Comparison of ENCODE assay signal across 8 mouse cellular contexts in the genomic region with DNA sequence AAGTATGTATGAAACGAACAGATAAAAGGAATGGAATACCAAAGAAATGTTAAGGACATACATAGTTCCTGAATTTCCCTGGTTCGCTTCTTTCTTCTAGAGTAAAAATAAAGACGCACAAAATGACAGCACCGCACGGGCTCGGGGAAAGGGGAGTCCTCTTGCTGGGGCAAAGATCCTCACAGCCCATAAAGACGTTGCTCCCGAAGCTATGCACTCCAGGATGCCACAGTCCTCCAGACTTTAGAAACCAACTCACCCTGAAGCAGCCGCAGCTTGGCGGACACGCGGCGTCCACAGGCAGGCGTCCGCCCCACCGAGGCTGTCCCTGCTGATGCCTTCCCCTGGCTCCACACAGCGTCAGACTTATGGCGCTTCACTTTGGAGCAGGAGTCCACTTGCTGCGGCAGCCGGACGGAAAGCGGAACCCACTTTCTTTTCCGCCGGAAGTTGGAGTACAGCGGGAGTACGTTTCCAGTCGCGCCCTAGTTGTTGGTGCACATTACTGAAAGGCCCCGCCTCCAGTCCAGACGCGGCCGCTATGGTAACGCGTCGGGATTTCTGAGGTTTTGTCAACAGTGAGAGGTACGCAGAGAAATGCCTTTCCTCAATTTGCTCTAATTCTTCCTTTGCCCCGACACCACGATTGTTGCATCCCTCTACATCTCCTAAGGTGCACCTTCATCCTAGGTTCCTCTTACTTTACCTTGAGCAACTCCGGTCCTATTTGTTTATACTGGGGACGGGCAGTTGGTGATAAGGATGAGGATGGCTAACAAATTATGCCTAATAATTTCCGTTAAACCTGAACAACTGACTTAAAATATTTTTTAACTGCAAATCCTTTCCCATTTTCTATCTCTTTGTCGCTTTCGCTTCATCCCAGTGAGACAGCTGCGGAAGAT. TPM values are rescaled to one million over a fixed set of nuclear protein-coding genes. Genes with fewer than 3 reads are reported as not detected.
DNase-seq lines count a peak whose midpoint lies in the region; ATAC-seq and TF ChIP-seq lines count a peak whose summit lies in the region.

TSS of gene Dnajc24 (minus strand) at position 715 of the 905 bp plus-strand sequence.

- peak; percentile 26 for TF ChIP-seq POLR2A in kidney, adult 2 months (IDR thresholded peaks at IDR 0.05; ENCODE audit: low read depth, low read length)
- TF ChIP-seq POLR2A in spleen, adult 2 months (IDR thresholded peaks at IDR 0.05; ENCODE audit: low read depth, low read length): peak; percentile 39

- peak within 1 kb of the TSS; percentile 68 for H3K4me2 ChIP-seq in embryonic facial prominence, embryonic 13.5 days
- H3K4me2 ChIP-seq in limb, embryonic 12.5 days: peak within 1 kb of the TSS; percentile 65
- peak within 1 kb of the TSS; percentile 64 for H3K4me2 ChIP-seq in midbrain, embryonic 15.5 days

- peaks cover 4% of the 10 kb centered on the region; the same call in 1 of the 2 replicates for H3K36me3 ChIP-seq in embryonic facial prominence, embryonic 13.5 days
- H3K36me3 ChIP-seq in kidney, adult 2 months (ENCODE audit: control insufficient read depth, insufficient read depth, low read length): no peaks in the 10 kb centered on the region
- H3K36me3 ChIP-seq in limb, embryonic 12.5 days: 0 out of 2 replicates have a peak, but pooled peaks cover 3% of the 10 kb centered on the region
- no peaks in the 10 kb centered on the region for H3K36me3 ChIP-seq in midbrain, embryonic 15.5 days (replicated peaks)
- no peaks in the 10 kb centered on the region for H3K36me3 ChIP-seq in spleen, adult 2 months (ENCODE audit: control insufficient read depth, insufficient read depth, low read length)

- TF ChIP-seq CTCF in kidney, adult 2 months (conservative IDR thresholded peaks at IDR 0.05; ENCODE audit: insufficient read depth, insufficient read length, low read depth, low read length): no peak
- no peak for TF ChIP-seq CTCF in spleen, adult 2 months (IDR thresholded peaks at IDR 0.05; ENCODE audit: extremely low read depth, insufficient read depth, insufficient read length, insufficient replicate concordance)

- no peaks in the 10 kb centered on the region for H3K27me3 ChIP-seq in embryonic facial prominence, embryonic 13.5 days
- no peaks in the 10 kb centered on the region for H3K27me3 ChIP-seq in kidney, adult 2 months (replicated peaks; ENCODE audit: control insufficient read depth, insufficient read depth, low read length)
- H3K27me3 ChIP-seq in limb, embryonic 12.5 days: no peaks in the 10 kb centered on the region
- H3K27me3 ChIP-seq in midbrain, embryonic 15.5 days (replicated peaks): 0 out of 2 replicates have a peak, but pooled peaks cover 3% of the 10 kb centered on the region
- H3K27me3 ChIP-seq in spleen, adult 2 months (ENCODE audit: control insufficient read depth, insufficient read depth, low read length): no peaks in the 10 kb centered on the region

- H3K27ac ChIP-seq in embryonic facial prominence, embryonic 13.5 days: peak within 1 kb of the TSS; percentile 84
- no peak within 1 kb of the TSS for H3K27ac ChIP-seq in kidney, adult 2 months (ENCODE audit: insufficient read depth, low read depth, low read length)
- peak within 1 kb of the TSS; percentile 78 for H3K27ac ChIP-seq in limb, embryonic 12.5 days
- H3K27ac ChIP-seq in midbrain, embryonic 15.5 days: peak within 1 kb of the TSS; percentile 84
- H3K27ac ChIP-seq in spleen, adult 2 months (ENCODE audit: insufficient read depth, low read length): no peak within 1 kb of the TSS

- peaks cover 4% of the 10 kb centered on the region; the same call in 1 of the 2 replicates for H3K4me1 ChIP-seq in embryonic facial prominence, embryonic 13.5 days
- no peaks in the 10 kb centered on the region for H3K4me1 ChIP-seq in kidney, adult 2 months (ENCODE audit: control insufficient read depth, insufficient read depth, low read length)
- H3K4me1 ChIP-seq in limb, embryonic 12.5 days (replicated peaks): no peaks in the 10 kb centered on the region
- peaks cover 11% of the 10 kb centered on the region for H3K4me1 ChIP-seq in midbrain, embryonic 15.5 days
- H3K4me1 ChIP-seq in spleen, adult 2 months (ENCODE audit: control insufficient read depth, insufficient read depth, insufficient read length): no peaks in the 10 kb centered on the region; the same call in 1 of the 2 replicates

- DNase-seq in 3134 (ENCODE audit: extremely low read depth, insufficient read length, low spot score): peak; percentile 90
- DNase-seq in adrenal gland, postnatal 36 days: peak; percentile 89 to 91
- peak; percentile 91 to 92 for DNase-seq in heart, adult 18-20 months
- peak; percentile 94 for DNase-seq in kidney, adult 2 months
- peak; percentile 69 to 77 for DNase-seq in spleen, adult 2 months (ENCODE audit: low read depth in 1 of 2, low spot score in 2 of 2)

- no peaks in the 10 kb centered on the region for H3K9me3 ChIP-seq in embryonic facial prominence, embryonic 13.5 days
- H3K9me3 ChIP-seq in limb, embryonic 12.5 days: no peaks in the 10 kb centered on the region
- no peaks in the 10 kb centered on the region for H3K9me3 ChIP-seq in midbrain, embryonic 15.5 days

- ATAC-seq in embryonic facial prominence, embryonic 13.5 days (ENCODE audit: insufficient number of reproducible peaks, insufficient read depth, low FRiP score, low TSS enrichment, low read depth): peak; percentile 95
- peak; percentile 96 for ATAC-seq in limb, embryonic 12.5 days (ENCODE audit: insufficient number of reproducible peaks, insufficient read depth, low FRiP score, low TSS enrichment, low read depth)
- peak; percentile 98 for ATAC-seq in midbrain, embryonic 15.5 days (replicated peaks)

- H3K9ac ChIP-seq in embryonic facial prominence, embryonic 13.5 days: peak within 1 kb of the TSS; percentile 91
- H3K9ac ChIP-seq in limb, embryonic 12.5 days (replicated peaks): peak within 1 kb of the TSS; percentile 81
- peak within 1 kb of the TSS; percentile 95 for H3K9ac ChIP-seq in midbrain, embryonic 15.5 days

- WGBS in embryonic facial prominence, embryonic 13.5 days: 2% methylated on average over 44 of the region's 44 CpGs
- WGBS in kidney, adult 2 months: 1% methylated on average over 44 of the region's 44 CpGs
- WGBS in limb, embryonic 12.5 days: 2% methylated on average over 44 of the region's 44 CpGs
- WGBS in midbrain, embryonic 15.5 days: 1% methylated on average over 44 of the region's 44 CpGs
- 3% methylated on average over 44 of the region's 44 CpGs for WGBS in spleen, adult 2 months

- H3K4me3 ChIP-seq in embryonic facial prominence, embryonic 13.5 days: peak within 1 kb of the TSS; percentile 86
- peak within 1 kb of the TSS; percentile 65 for H3K4me3 ChIP-seq in kidney, adult 2 months (ENCODE audit: insufficient read depth, low read depth, low read length)
- H3K4me3 ChIP-seq in limb, embryonic 12.5 days (replicated peaks): peak within 1 kb of the TSS; percentile 85
- H3K4me3 ChIP-seq in midbrain, embryonic 15.5 days: peak within 1 kb of the TSS; percentile 88
- H3K4me3 ChIP-seq in spleen, adult 2 months (ENCODE audit: extremely low read depth, insufficient read depth, insufficient read length): peak within 1 kb of the TSS; percentile 68

RNA-seq across cellular contexts. Expression of gene Dnajc24, which starts in this region (rescaled TPM):
- total RNA-seq in adrenal gland, postnatal 36 days (2021): 10 to 100 TPM; 19.9 to 35.3 TPM
- 40.5 and 43.7 TPM in 2 replicates for polyA plus RNA-seq in embryonic facial prominence, embryonic 13.5 days (2015; fragmentation: Nextera tagmentation; extraction: Ambion mirVana)
- total RNA-seq in heart, adult 18-20 months (2021): 10 to 100 TPM; 13.6 to 15.1 TPM
- 12.5 and 14.0 TPM in 2 replicates for polyA plus RNA-seq in kidney, adult 2 months (2012; rRNA removed)
- 39.8 and 47.0 TPM in 2 replicates for polyA plus RNA-seq in limb, embryonic 12.5 days (2016; fragmentation: Nextera tagmentation; extraction: Ambion mirVana)
- 27.1 and 28.1 TPM in 2 replicates for polyA plus RNA-seq in midbrain, embryonic 15.5 days (2015; fragmentation: Nextera tagmentation; extraction: Ambion mirVana)
- polyA plus RNA-seq in spleen, adult 2 months (2012; rRNA removed): 7.2 and 7.7 TPM in 2 replicates

Comparison
In these comparisons a context has a peak if more than half of its experiments do, and no peak if none do; other contexts are left out.
1. H3K27ac ChIP-seq: peak in embryonic facial prominence, embryonic 13.5 days (single experiment), limb, embryonic 12.5 days (single experiment) and midbrain, embryonic 15.5 days (single experiment); none in kidney, adult 2 months (single experiment) and spleen, adult 2 months (single experiment).
2. Peak in every context shown above with its lines, with median percentiles within 50 percentile points of each other: DNase-seq, ATAC-seq, H3K4me2 ChIP-seq, H3K4me3 ChIP-seq and H3K9ac ChIP-seq.